Mouse (Mus musculus): ENCODE results near the gene Zbtb16. TPM values are rescaled to one million over a fixed set of nuclear protein-coding genes. Genes with fewer than 3 reads are reported as not detected.

The Zbtb16 gene
- polyA plus RNA-seq, 1 experiment from 2014 or later, result 7.9 TPM

DNA sequence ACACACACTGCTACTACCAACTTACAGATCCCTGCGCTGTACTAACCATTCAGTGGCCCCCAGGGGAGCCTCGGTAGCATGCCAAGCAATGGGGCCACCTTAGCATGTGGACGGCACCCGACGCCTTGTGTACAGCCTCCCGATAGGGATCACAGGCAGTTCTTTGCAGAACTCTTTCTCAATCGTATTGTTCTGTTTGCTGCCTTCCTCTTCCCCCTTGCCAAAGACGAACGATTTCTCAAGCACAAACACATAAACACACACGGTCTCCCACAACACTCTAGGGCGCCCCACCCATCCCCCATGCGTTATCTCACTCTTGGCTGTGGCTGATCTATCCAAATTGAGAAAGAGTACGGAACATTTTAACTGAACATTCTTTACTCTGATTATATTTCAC lies 91.1 kb downstream of the Zbtb16 start:
- Histone ChIP-seq H3K4me1 (peaks cover 24% of the 10 kb centered on the region), H3K36me3 (replicated peaks) (no peaks in the 10 kb centered on the region), H3K4me3 (no peak overlapping the region), H3K9me3 (no peaks in the 10 kb centered on the region), H3K4me2 (no peak overlapping the region), H3K9ac (no peak overlapping the region), H3K27me3 (replicated peaks) (no peaks in the 10 kb centered on the region), H3K27ac (no peak overlapping the region)
- ATAC-seq (replicated peaks), result no peak
- 87% methylated on average over 13 of the region's 13 CpGs for WGBS

DNA sequence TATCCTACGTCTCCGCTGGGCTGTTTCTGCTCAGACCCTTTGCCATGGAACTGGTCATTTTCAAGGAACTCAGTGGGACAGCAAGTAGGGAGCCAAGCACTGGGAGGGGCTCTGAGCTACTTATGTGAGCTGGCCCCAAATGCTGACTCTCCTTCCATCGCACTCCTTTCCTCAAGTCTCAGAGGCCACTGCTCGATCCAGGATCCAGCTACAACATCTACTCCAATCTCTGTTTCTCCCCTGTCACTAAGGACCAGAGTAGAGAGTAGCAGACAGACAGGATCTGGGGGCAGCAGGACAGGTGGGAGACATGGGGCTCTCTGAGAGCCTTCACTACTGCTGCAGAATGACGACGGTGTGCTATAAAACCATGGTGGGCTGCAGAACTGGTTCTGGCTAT lies 91.6 kb downstream of the Zbtb16 start:
- Histone ChIP-seq H3K4me1 (peaks cover 28% of the 10 kb centered on the region), H3K36me3 (replicated peaks) (no peaks in the 10 kb centered on the region), H3K4me3 (no peak overlapping the region), H3K27ac (no peak overlapping the region), H3K9ac (no peak overlapping the region), H3K4me2 (no peak overlapping the region), H3K27me3 (replicated peaks) (no peaks in the 10 kb centered on the region), H3K9me3 (no peaks in the 10 kb centered on the region)
- ATAC-seq (replicated peaks), result no peak
- 68% methylated on average over 6 of the region's 6 CpGs for WGBS

DNA sequence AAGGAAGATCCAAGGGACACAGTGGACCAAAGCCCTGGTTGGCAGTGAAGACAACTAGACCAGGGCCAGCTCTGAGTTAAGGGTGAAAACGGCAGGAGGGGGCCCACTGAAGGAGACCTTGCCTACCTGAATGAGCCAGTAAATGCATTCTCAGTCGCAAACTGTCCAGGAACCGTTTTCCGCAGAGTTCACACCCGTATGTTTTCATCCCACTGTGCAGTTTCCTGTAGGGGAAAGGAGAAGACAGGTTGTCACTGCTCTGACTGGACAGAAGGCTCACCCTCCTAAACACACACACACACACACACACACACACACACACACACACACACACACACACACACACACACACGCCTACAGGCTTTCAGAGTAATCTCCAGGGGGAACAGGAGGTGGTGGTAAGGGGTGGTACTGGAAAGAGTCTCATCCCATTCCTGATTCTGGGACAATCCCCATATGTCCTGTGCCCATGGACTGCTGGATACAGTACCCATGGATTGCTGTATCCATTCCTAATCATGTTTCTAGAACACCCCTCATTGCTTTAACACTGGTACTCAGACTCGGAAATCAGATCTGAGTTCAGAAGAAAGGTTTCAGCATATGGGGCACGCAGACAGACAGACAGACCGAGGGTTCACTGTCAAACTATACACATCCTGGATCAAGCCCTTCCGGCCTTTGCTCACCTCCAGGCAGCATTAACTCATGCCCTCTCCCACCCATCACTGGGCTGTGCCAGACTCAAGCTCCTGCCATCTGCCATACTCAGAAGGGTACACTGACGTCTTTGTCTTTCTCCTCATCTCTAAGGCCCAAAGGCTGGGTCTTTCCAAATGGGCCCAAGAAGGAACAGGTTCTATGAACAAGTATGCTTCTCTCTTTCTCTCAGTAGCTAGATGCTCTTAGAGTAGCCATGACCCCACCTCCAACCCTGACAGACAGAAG lies 92.4 kb downstream of the Zbtb16 start:
- Histone ChIP-seq H3K36me3 (replicated peaks) (no peaks in the 10 kb centered on the region), H3K4me2 (no peak overlapping the region), H3K9me3 (no peaks in the 10 kb centered on the region), H3K27me3 (replicated peaks) (no peaks in the 10 kb centered on the region), H3K9ac (no peak overlapping the region), H3K4me1 (peaks cover 37% of the 10 kb centered on the region), H3K4me3 (no peak overlapping the region), H3K27ac (no peak overlapping the region)
- ATAC-seq (replicated peaks), result no peak
- WGBS, result 90% methylated on average over 11 of the region's 11 CpGs

DNA sequence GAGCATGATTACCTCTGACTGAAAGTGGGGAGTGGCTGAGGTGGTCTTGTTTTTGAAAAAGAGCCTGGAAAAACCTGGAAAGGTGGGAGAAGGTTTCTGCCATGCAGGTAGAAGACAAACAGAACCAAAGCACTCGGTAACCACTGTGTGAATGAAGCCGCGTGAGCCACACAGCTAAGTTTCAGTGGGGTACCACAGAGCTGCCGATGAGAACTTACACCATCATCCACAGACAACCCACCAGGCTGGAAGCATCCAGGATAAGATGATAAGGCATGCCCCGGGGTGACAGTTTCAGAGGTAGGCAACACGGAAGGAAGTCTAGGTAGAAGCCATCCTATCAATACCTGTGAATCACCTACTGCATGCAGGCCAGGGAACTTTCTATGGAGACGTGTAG lies 93.9 kb downstream of the Zbtb16 start:
- ATAC-seq (replicated peaks), result no peak
- no peak overlapping the region for H3K4me3 ChIP-seq
- H3K27me3 ChIP-seq (replicated peaks), result no peaks in the 10 kb centered on the region
- H3K9ac ChIP-seq, result no peak overlapping the region
- H3K4me2 ChIP-seq, result no peak overlapping the region
- WGBS, result 98% methylated on average over 7 of the region's 7 CpGs
- no peaks in the 10 kb centered on the region for H3K9me3 ChIP-seq
- H3K27ac ChIP-seq, result no peak overlapping the region
- H3K4me1 ChIP-seq, result peaks cover 48% of the 10 kb centered on the region
- H3K36me3 ChIP-seq (replicated peaks), result no peaks in the 10 kb centered on the region

DNA sequence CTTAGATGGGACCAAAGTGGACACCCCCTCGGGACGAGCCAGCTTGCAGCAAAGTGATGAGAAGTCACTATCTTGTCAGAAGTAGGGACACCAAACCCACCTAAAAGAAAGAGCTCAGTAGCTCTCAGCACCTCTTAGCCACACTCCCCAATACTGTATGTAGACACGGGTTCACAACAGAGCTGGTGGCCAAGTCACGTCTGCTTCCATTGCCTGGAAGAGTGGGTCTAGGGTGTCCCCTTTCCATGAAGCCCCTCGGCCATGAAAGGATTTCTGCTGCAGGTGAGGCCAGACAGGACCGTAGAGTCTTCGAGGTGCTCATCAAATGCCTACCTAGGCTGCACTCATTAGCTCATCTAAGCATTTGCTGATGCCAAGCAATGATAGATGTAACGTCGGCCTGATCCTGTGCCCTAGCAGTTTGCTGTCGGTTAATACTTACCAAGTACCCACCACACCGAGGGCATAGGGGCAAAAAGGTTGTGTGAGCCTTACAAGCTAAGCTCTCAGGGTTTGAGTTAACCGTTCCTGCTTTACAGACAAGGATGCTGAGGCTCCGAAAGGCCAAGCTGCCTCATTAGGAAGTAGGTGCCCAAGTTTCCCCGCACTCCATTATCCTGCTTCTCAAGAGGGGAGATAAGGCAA lies 94.5 kb downstream of the Zbtb16 start:
- H3K27ac ChIP-seq, result no peak overlapping the region
- H3K36me3 ChIP-seq (replicated peaks), result no peaks in the 10 kb centered on the region
- H3K4me3 ChIP-seq, result no peak overlapping the region
- H3K27me3 ChIP-seq (replicated peaks), result no peaks in the 10 kb centered on the region
- no peak overlapping the region for H3K9ac ChIP-seq
- H3K4me1 ChIP-seq, result peaks cover 54% of the 10 kb centered on the region
- ATAC-seq (replicated peaks), result no peak
- no peak overlapping the region for H3K4me2 ChIP-seq
- whole genome bisulfite sequencing, result 93% methylated on average over 14 of the region's 14 CpGs
- H3K9me3 ChIP-seq, result no peaks in the 10 kb centered on the region

DNA sequence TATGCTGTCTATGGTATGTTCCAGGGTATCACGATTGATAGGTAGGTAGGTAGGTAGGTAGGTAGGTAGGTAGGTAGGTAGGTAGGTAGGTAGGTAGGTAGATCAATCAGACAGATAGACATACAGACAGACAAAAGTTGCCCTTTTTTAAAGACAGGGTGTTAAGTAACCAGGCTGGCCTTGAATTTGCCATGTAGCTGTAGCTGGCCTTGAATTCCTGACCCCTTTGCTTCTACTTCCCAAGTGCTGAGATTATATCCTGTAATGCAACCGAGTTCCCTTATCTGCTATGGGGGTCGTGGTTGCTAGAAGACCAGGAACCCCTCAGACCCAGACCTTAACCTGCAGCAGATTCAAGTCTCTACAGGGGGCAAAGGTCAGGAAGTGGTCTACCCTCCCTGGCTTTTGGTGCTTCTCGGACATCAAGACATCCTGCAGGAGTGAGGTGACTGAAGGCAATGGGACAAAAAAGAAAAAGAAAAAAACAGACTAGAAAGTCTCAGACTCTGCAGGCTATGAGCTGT lies 95.2 kb downstream of the Zbtb16 start:
- Histone ChIP-seq H3K36me3 (replicated peaks) (no peaks in the 10 kb centered on the region), H3K4me3 (no peak overlapping the region), H3K4me2 (no peak overlapping the region), H3K27me3 (replicated peaks) (no peaks in the 10 kb centered on the region), H3K9me3 (no peaks in the 10 kb centered on the region), H3K9ac (no peak overlapping the region), H3K4me1 (peaks cover 62% of the 10 kb centered on the region), H3K27ac (no peak overlapping the region; the same call in 1 of the 2 replicates)
- 85% methylated on average over 4 of the region's 4 CpGs for WGBS
- ATAC-seq (replicated peaks), result no peak

DNA sequence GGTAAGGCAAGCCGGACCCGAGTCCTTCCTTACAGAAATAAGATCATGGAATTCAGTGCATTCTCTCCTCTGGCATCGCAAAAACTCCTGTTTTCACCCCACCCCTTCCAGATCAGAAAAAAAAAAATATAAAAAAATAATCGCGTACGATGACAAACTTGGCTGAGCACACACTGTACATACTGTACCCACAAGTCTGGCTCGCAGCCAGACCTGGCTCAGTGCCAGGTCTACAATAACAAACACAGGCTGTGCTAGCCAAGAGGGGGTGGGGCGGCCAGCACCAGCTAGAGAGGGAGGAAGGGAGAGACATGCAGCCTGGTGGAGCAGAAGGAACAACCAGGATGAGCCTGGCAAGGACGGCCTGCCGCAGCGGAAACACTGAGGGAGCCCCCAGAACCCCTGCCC lies 95.9 kb downstream of the Zbtb16 start:
- H3K4me2 ChIP-seq, result 0 out of 2 replicates have a peak overlapping the region, but pooled peaks have one; percentile 20
- no peaks in the 10 kb centered on the region for H3K36me3 ChIP-seq (replicated peaks)
- no peaks in the 10 kb centered on the region for H3K9me3 ChIP-seq
- peak overlapping the region; percentile 30; the same call in 1 of the 2 replicates for H3K9ac ChIP-seq
- H3K4me1 ChIP-seq, result peaks cover 69% of the 10 kb centered on the region
- no peak overlapping the region for H3K4me3 ChIP-seq
- peak overlapping the region; percentile 78 for H3K27ac ChIP-seq
- no peaks in the 10 kb centered on the region for H3K27me3 ChIP-seq (replicated peaks)
- WGBS, result 29% methylated on average over 11 of the region's 11 CpGs
- ATAC-seq (replicated peaks), result peak; percentile 82

DNA sequence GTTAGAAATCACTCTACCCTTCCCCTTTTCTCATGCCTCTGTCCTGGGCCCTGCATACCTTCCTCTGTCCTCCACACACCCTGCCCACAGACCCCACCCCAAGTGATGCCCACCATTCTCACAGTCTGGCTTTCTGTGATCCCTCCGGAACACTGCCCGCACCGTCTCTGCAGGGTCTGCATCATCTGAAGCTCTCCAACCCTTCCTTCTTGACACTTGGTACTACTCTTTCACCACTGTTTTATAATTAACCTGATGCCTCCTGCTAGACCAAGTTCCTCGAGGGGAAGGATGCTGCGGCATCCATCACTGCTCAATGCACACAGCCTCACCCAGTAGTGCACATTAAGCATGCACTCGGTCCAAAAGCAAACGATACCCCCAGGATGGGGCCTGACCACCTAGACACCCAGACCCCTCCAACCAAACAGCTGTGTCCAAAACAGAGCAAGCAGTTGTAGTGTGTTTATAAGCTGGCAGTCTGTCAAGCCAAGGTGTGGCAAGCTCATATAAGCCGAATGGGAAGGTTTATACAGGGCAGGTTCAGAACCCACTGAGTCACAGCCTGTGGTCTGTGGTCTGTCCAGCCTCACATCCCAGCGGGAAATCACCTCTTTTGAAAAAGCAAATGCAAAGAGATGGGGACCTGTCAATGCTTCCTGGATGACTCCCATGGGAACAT lies 97.1 kb downstream of the Zbtb16 start:
- Histone ChIP-seq H3K4me3 (no peak overlapping the region), H3K27me3 (replicated peaks) (no peaks in the 10 kb centered on the region), H3K9ac (no peak overlapping the region), H3K9me3 (no peaks in the 10 kb centered on the region), H3K27ac (no peak overlapping the region), H3K4me2 (no peak overlapping the region), H3K36me3 (replicated peaks) (no peaks in the 10 kb centered on the region), H3K4me1 (peaks cover 71% of the 10 kb centered on the region)
- no peak for ATAC-seq (replicated peaks)
- 90% methylated on average over 9 of the region's 9 CpGs for WGBS

DNA sequence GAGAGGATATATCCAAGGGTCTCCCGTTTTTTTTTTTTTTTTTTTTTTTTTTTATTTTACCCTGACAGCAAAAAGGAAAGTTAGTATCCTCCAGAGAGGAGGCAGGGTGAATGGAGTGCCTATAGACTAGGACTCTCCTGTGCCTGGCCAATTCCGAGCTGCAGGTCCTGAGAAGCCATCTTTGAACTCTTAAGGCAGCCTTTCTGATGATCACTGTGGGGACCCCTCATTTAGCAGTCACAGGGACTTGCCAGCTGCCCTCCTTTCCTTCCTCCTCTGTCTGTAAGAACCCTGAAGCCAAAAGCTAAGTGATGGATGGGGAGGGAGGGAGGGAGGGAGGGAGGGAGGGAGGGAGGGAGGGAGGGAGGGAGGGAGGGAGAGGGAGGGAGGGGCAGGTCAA lies 98.1 kb downstream of the Zbtb16 start:
- no peaks in the 10 kb centered on the region for H3K9me3 ChIP-seq
- H3K9ac ChIP-seq, result no peak overlapping the region
- 48% methylated on average over 2 of the region's 2 CpGs for WGBS
- H3K36me3 ChIP-seq (replicated peaks), result no peaks in the 10 kb centered on the region
- 0 out of 2 replicates have a peak overlapping the region, but pooled peaks have one; percentile 11 for H3K4me2 ChIP-seq
- no peak overlapping the region for H3K4me3 ChIP-seq
- no peak for ATAC-seq (replicated peaks)
- peaks cover 79% of the 10 kb centered on the region for H3K4me1 ChIP-seq
- peak overlapping the region; percentile 79 for H3K27ac ChIP-seq
- no peaks in the 10 kb centered on the region for H3K27me3 ChIP-seq (replicated peaks)

DNA sequence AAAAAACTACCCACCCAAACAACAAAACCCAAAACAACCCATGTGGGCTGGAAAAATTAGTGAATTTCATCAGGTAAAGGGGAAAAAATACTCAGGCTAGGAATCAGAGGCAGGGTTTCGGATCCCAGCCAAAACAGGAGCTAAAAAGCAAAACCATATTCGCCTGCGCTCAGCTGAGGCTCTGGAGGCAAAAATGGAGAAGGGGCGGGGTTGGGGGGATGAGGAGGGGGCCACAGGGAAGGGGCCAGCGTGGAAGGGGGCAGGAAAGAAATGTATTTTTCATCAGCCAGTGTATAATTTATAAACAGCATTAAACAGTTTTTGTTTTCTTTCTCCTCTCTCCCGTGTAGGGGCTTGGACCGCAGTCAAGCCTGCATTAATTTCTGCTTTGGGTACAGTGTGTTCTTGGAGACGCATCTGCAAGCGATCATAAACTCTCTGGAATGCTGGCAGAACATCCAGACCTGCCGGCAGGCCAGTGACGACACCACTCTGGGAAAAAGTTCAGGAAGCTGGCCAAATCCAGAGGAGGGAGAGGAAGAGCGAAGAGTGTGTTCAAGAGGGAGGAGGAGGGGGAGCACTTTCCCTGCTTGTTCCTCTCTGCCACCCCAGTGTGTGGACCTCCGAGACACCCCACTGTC lies 98.7 kb downstream of the Zbtb16 start:
- H3K9me3 ChIP-seq, result no peaks in the 10 kb centered on the region
- H3K9ac ChIP-seq, result no peak overlapping the region
- peaks cover 83% of the 10 kb centered on the region for H3K4me1 ChIP-seq
- H3K4me3 ChIP-seq, result no peak overlapping the region
- WGBS, result 26% methylated on average over 13 of the region's 13 CpGs
- no peaks in the 10 kb centered on the region for H3K36me3 ChIP-seq (replicated peaks)
- no peak for ATAC-seq (replicated peaks)
- H3K27ac ChIP-seq, result peak overlapping the region; percentile 79
- peak overlapping the region; percentile 11; the same call in 1 of the 2 replicates for H3K4me2 ChIP-seq
- no peaks in the 10 kb centered on the region for H3K27me3 ChIP-seq (replicated peaks)

DNA sequence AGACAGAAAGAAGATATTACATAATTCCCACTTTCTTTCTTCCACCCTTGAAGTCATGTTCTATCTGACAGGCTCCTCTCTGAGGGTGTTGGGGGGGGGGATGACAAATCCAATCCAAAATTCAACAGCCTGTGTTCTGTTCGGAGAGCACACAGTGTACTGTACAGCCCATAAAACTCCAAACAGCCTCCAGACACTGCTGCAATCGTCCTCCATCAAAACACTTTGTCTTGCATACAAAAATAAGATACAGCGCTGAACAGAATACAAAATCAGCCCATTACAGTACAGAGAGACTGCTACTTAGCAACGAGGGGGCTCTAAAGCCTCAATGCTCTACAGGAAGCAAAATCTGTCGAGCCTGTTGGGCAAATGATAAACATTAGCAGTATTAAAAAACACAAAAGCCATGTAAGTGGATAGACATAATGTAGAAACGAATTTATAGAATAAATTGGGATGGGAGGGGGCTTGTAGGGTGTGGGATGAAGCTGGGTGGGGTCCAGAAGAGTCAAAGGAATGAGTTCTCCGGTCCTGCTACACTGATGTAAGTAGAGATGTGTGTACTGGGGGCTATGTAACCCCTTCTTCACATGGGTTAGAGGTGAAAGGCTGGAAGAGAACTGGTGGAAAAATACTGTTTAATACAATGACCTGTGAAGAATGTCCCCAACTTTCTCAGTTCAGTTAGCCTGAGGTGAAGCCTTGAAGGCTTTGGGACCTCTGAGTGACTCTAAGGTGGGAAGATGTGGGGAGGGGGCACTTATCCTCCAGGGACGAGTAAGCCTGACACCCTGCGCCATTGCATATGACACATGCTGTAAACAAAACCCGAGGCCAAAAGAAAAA lies 99.4 kb downstream of the Zbtb16 start:
- Histone ChIP-seq H3K36me3 (replicated peaks) (no peaks in the 10 kb centered on the region), H3K9ac (no peak overlapping the region), H3K9me3 (no peaks in the 10 kb centered on the region), H3K4me1 (peaks cover 83% of the 10 kb centered on the region), H3K27ac (peak overlapping the region; percentile 79), H3K4me3 (no peak overlapping the region), H3K4me2 (peak overlapping the region; percentile 11), H3K27me3 (replicated peaks) (no peaks in the 10 kb centered on the region)
- ATAC-seq (replicated peaks), result peak; percentile 38; the same call in 1 of the 2 replicates
- WGBS, result 21% methylated on average over 10 of the region's 10 CpGs

All from midbrain, embryonic 15.5 days (tissue).